7 mouse cellular contexts compared by ENCODE assay signal in genomic region chr11:5788056-5789014, GRCm38 (mm10). TPM values are rescaled to one million over a fixed set of nuclear protein-coding genes. Genes with fewer than 3 reads are reported as not detected.
A peak's percentile ranks its signal among the peaks of the same experiment; 100 is the strongest.
DNase-seq lines count a peak whose midpoint lies in the region; ATAC-seq lines count a peak whose summit lies in the region.

TSS of gene Dbnl (plus strand) at chr11:5788488.

- peak; percentile 95 for DNase-seq in adrenal gland, postnatal 25 days
- DNase-seq in heart, adult 11 months = peak; percentile 100
- peak; percentile 97 for DNase-seq in kidney, adult 18-20 months
- peak; percentile 96 for DNase-seq in limb, embryonic 11.5 days (ENCODE audit: low spot score)
- DNase-seq in midbrain, embryonic 14.5 days = peak; percentile 98
- peak; percentile 94 to 96 for DNase-seq in spleen, adult 18-20 months

- ATAC-seq in embryonic facial prominence, embryonic 12.5 days (ENCODE audit: insufficient number of reproducible peaks, insufficient read depth, low FRiP score, low TSS enrichment) = peak; percentile 95
- peak; percentile 93 for ATAC-seq in limb, embryonic 11.5 days (ENCODE audit: insufficient number of reproducible peaks, low FRiP score, low TSS enrichment, low read depth)
- ATAC-seq in midbrain, embryonic 14.5 days (ENCODE audit: low FRiP score, low TSS enrichment) = peak; percentile 96

- no peaks in the 10 kb centered on the region for H3K9me3 ChIP-seq in embryonic facial prominence, embryonic 12.5 days
- H3K9me3 ChIP-seq in limb, embryonic 11.5 days (ENCODE audit: control insufficient read depth, low read length) = no peaks in the 10 kb centered on the region
- H3K9me3 ChIP-seq in midbrain, embryonic 14.5 days (ENCODE audit: control insufficient read depth, low read length) = no peaks in the 10 kb centered on the region

- no peaks in the 10 kb centered on the region for H3K27me3 ChIP-seq in embryonic facial prominence, embryonic 12.5 days
- H3K27me3 ChIP-seq in limb, embryonic 11.5 days (ENCODE audit: control insufficient read depth, insufficient read depth, low read length) = no peaks in the 10 kb centered on the region
- no peaks in the 10 kb centered on the region for H3K27me3 ChIP-seq in midbrain, embryonic 14.5 days (ENCODE audit: control insufficient read depth, insufficient read depth, low read length)

- peak within 1 kb of the TSS; percentile 85 for H3K9ac ChIP-seq in embryonic facial prominence, embryonic 12.5 days
- peak within 1 kb of the TSS; percentile 81 for H3K9ac ChIP-seq in limb, embryonic 11.5 days (ENCODE audit: low read length)
- peak within 1 kb of the TSS; percentile 90 for H3K9ac ChIP-seq in midbrain, embryonic 14.5 days (replicated peaks; ENCODE audit: low read length)

- peaks cover 19% of the 10 kb centered on the region for H3K4me1 ChIP-seq in embryonic facial prominence, embryonic 12.5 days
- peaks cover 3% of the 10 kb centered on the region; the same call in 1 of the 2 replicates for H3K4me1 ChIP-seq in limb, embryonic 11.5 days (ENCODE audit: control insufficient read depth, insufficient read depth, low read length)
- peaks cover 19% of the 10 kb centered on the region for H3K4me1 ChIP-seq in midbrain, embryonic 14.5 days (ENCODE audit: control insufficient read depth, insufficient read depth, low read length)

- WGBS in embryonic facial prominence, embryonic 12.5 days = under 1% methylated on average over 74 of the region's 74 CpGs
- under 1% methylated on average over 69 of the region's 74 CpGs for WGBS in limb, embryonic 11.5 days
- WGBS in midbrain, embryonic 14.5 days = under 1% methylated on average over 68 of the region's 74 CpGs

- H3K27ac ChIP-seq in embryonic facial prominence, embryonic 12.5 days = peak within 1 kb of the TSS; percentile 91
- peak within 1 kb of the TSS; percentile 77 for H3K27ac ChIP-seq in limb, embryonic 11.5 days (replicated peaks; ENCODE audit: low read depth, low read length)
- peak within 1 kb of the TSS; percentile 93 for H3K27ac ChIP-seq in midbrain, embryonic 14.5 days (replicated peaks; ENCODE audit: low read depth, low read length)

- H3K4me3 ChIP-seq in embryonic facial prominence, embryonic 12.5 days = peak within 1 kb of the TSS; percentile 85
- H3K4me3 ChIP-seq in limb, embryonic 11.5 days (ENCODE audit: low read depth, low read length) = peak within 1 kb of the TSS; percentile 74
- H3K4me3 ChIP-seq in midbrain, embryonic 14.5 days (replicated peaks; ENCODE audit: low read depth, low read length) = peak within 1 kb of the TSS; percentile 87

- peaks cover 22% of the 10 kb centered on the region for H3K36me3 ChIP-seq in embryonic facial prominence, embryonic 12.5 days
- peaks cover 8% of the 10 kb centered on the region; the same call in 1 of the 2 replicates for H3K36me3 ChIP-seq in limb, embryonic 11.5 days (ENCODE audit: control insufficient read depth, insufficient read depth, low read length)
- peaks cover 20% of the 10 kb centered on the region for H3K36me3 ChIP-seq in midbrain, embryonic 14.5 days (ENCODE audit: control insufficient read depth, insufficient read depth, low read length)

- H3K4me2 ChIP-seq in embryonic facial prominence, embryonic 12.5 days (replicated peaks) = peak within 1 kb of the TSS; percentile 75
- peak within 1 kb of the TSS; percentile 80 for H3K4me2 ChIP-seq in limb, embryonic 11.5 days (ENCODE audit: low read depth, severe bottlenecking)
- peak within 1 kb of the TSS; percentile 69 for H3K4me2 ChIP-seq in midbrain, embryonic 14.5 days (ENCODE audit: low read length)

RNA-seq across cellular contexts. Expression of gene Dbnl, which starts in this region (rescaled TPM):
- total RNA-seq in adrenal gland, postnatal 25 days (2021) = 66.2 and 77.8 TPM in 2 replicates
- polyA plus RNA-seq in embryonic facial prominence, embryonic 12.5 days (2016; fragmentation: Nextera tagmentation; extraction: Ambion mirVana) = 132 and 139 TPM in 2 replicates
- polyA plus RNA-seq in limb, embryonic 11.5 days (2014; fragmentation: Nextera tagmentation; extraction: Ambion mirVana) = 120 and 127 TPM in 2 replicates
- 145 and 148 TPM in 2 replicates for polyA plus RNA-seq in midbrain, embryonic 14.5 days (2014; fragmentation: Nextera tagmentation; extraction: Ambion mirVana)

Comparison
In these comparisons a context has a peak if more than half of its experiments do, and no peak if none do; other contexts are left out.
1. Peak in every context shown above with its lines: DNase-seq, ATAC-seq, H3K4me3 ChIP-seq and H3K27ac ChIP-seq.